Mouse (Mus musculus): ENCODE results near the gene Prr30. TPM values are rescaled to one million over a fixed set of nuclear protein-coding genes. Genes with fewer than 3 reads are reported as not detected.

Gene Prr30
- total RNA-seq, 1 experiment: not detected

- Histone ChIP-seq H3K4me3 (ENCODE audit: insufficient read depth in 1 of 2, low read depth in 1 of 2, low read length in 2 of 2, poor library complexity in 1 of 2, severe bottlenecking in 1 of 2) (no peak overlapping the region), H3K4me1 (ENCODE audit: control insufficient read depth in 2 of 2, insufficient read depth in 2 of 2, low read length in 2 of 2, poor library complexity in 1 of 2) (no peaks in the 10 kb centered on the region), H3K27ac (ENCODE audit: insufficient read depth, low read depth, low read length, poor library complexity, severe bottlenecking) (no peak overlapping the region), H3K36me3 (ENCODE audit: control insufficient read depth, insufficient read depth, low read length, poor library complexity, severe bottlenecking) (no peaks in the 10 kb centered on the region), H3K9me3 (ENCODE audit: control insufficient read depth, insufficient read depth, low read depth, low read length) (no peaks in the 10 kb centered on the region), H3K9ac (ENCODE audit: insufficient read depth, low read depth, low read length, poor library complexity, severe bottlenecking) (no peak overlapping the region)
- in situ Hi-C loops (cut with MboI; ENCODE audit: low sequenced_read_pairs in 2 of 2, unreplicated experiment in 2 of 2): no loop called here
- TF ChIP-seq CHD2 (IDR thresholded peaks at IDR 0.05; ENCODE audit: low read depth, low read length) (no peak), HCFC1 (IDR thresholded peaks at IDR 0.05; ENCODE audit: borderline replicate concordance, insufficient read depth, low read length) (no peak), MAFK (IDR thresholded peaks at IDR 0.05; ENCODE audit: insufficient read depth, low read depth, low read length) (no peak), ZNF384 (IDR thresholded peaks at IDR 0.05; ENCODE audit: low read depth, low read length) (no peak), ZC3H11A (IDR thresholded peaks at IDR 0.05; ENCODE audit: borderline replicate concordance, low read depth, low read length) (no peak)
- no peak for DNase-seq (ENCODE audit: low read depth, low spot score)
Measured at GRCm38 (mm10) chr14:101229068-101229467, 28.9 kb upstream of the Prr30 start.

GRCm38 (mm10) chr14:101222319-101222718 is 22.2 kb upstream of the Prr30 start:
- in situ Hi-C loops (cut with MboI; ENCODE audit: low sequenced_read_pairs in 2 of 2, unreplicated experiment in 2 of 2): no loop called here
- Histone ChIP-seq H3K27ac (ENCODE audit: insufficient read depth, low read depth, low read length, poor library complexity, severe bottlenecking) (no peak overlapping the region), H3K9me3 (ENCODE audit: control insufficient read depth, insufficient read depth, low read depth, low read length) (no peaks in the 10 kb centered on the region), H3K4me1 (ENCODE audit: control insufficient read depth in 2 of 2, insufficient read depth in 2 of 2, low read length in 2 of 2, poor library complexity in 1 of 2) (no peaks in the 10 kb centered on the region), H3K9ac (ENCODE audit: insufficient read depth, low read depth, low read length, poor library complexity, severe bottlenecking) (no peak overlapping the region), H3K4me3 (ENCODE audit: insufficient read depth in 1 of 2, low read depth in 1 of 2, low read length in 2 of 2, poor library complexity in 1 of 2, severe bottlenecking in 1 of 2) (no peak overlapping the region), H3K36me3 (ENCODE audit: control insufficient read depth, insufficient read depth, low read length, poor library complexity, severe bottlenecking) (no peaks in the 10 kb centered on the region)
- no peak for DNase-seq (ENCODE audit: low read depth, low spot score)
- TF ChIP-seq ZNF384 (IDR thresholded peaks at IDR 0.05; ENCODE audit: low read depth, low read length): no peak

GRCm38 (mm10) chr14:101172258-101172657 is 27.9 kb downstream of the Prr30 start:
- Histone ChIP-seq H3K9ac (ENCODE audit: insufficient read depth, low read depth, low read length, poor library complexity, severe bottlenecking) (no peak overlapping the region), H3K4me1 (ENCODE audit: control insufficient read depth in 2 of 2, insufficient read depth in 2 of 2, low read length in 2 of 2, poor library complexity in 1 of 2) (no peaks in the 10 kb centered on the region), H3K36me3 (ENCODE audit: control insufficient read depth, insufficient read depth, low read length, poor library complexity, severe bottlenecking) (no peaks in the 10 kb centered on the region), H3K27ac (ENCODE audit: insufficient read depth, low read depth, low read length, poor library complexity, severe bottlenecking) (no peak overlapping the region), H3K9me3 (ENCODE audit: control insufficient read depth, insufficient read depth, low read depth, low read length) (no peaks in the 10 kb centered on the region), H3K4me3 (ENCODE audit: insufficient read depth in 1 of 2, low read depth in 1 of 2, low read length in 2 of 2, poor library complexity in 1 of 2, severe bottlenecking in 1 of 2) (no peak overlapping the region)
- TF ChIP-seq CHD2 (IDR thresholded peaks at IDR 0.05; ENCODE audit: low read depth, low read length): no peak
- TF ChIP-seq MAFK (IDR thresholded peaks at IDR 0.05; ENCODE audit: insufficient read depth, low read depth, low read length): no peak
- no peak for TF ChIP-seq ZNF384 (IDR thresholded peaks at IDR 0.05; ENCODE audit: low read depth, low read length)
- no peak for TF ChIP-seq ZC3H11A (IDR thresholded peaks at IDR 0.05; ENCODE audit: borderline replicate concordance, low read depth, low read length)
- TF ChIP-seq HCFC1 (IDR thresholded peaks at IDR 0.05; ENCODE audit: borderline replicate concordance, insufficient read depth, low read length): no peak
- in situ Hi-C loops (cut with MboI; ENCODE audit: low sequenced_read_pairs in 2 of 2, unreplicated experiment in 2 of 2): no loop called here
- DNase-seq (ENCODE audit: low read depth, low spot score): no peak

Data from ES-E14 (cell line).